Mouse (Mus musculus) C2C12 (cell line): Measurements from ENCODE around the gene Lmna. TPM values are rescaled to one million over a fixed set of nuclear protein-coding genes. Genes with fewer than 3 reads are reported as not detected.

Experiments used
- H3K27me3 ChIP-seq: one replicate; pipeline ENCODE4 v1.6.1; 2011; ENCODE audit not compliant: control insufficient read depth, insufficient read depth, insufficient read length
- H3K36me3 ChIP-seq: one replicate; pipeline ENCODE4 v1.6.1; 2011; ENCODE audit not compliant: control insufficient read depth, insufficient read depth
- H3K4me3 ChIP-seq: one replicate; pipeline ENCODE4 v1.5.1; 2011; ENCODE audit warnings: mild to moderate bottlenecking, control low read depth; ENCODE audit not compliant: poor library complexity, insufficient read depth, severe bottlenecking
- H3K79me2 ChIP-seq: one replicate; pipeline ENCODE4 v1.6.1; 2011; ENCODE audit not compliant: control insufficient read depth, insufficient read depth
- H3K79me3 ChIP-seq: one replicate; pipeline ENCODE4 v1.6.1; 2011; ENCODE audit warnings: low read depth, control low read depth
- H3ac ChIP-seq: one replicate; pipeline ENCODE3; 2011; ENCODE audit warnings: low read depth; ENCODE audit not compliant: control insufficient read depth, insufficient read length
- CEBPB ChIP-seq: IDR thresholded peaks from one replicate; pipeline ENCODE4 v1.6.1; 2011; ENCODE audit warnings: low read depth, mild to moderate bottlenecking, control low read depth, moderate library complexity
- CTCF ChIP-seq: IDR thresholded peaks from one replicate; pipeline ENCODE4 v1.5.1; 2011; ENCODE audit not compliant: control insufficient read depth, insufficient read depth, insufficient read length
- FOSL1 ChIP-seq: IDR thresholded peaks from one replicate; pipeline ENCODE4 v1.8.0; 2011; ENCODE audit warnings: mild to moderate bottlenecking, low read length; ENCODE audit not compliant: poor library complexity, insufficient read depth, severe bottlenecking
- MAX ChIP-seq: IDR thresholded peaks from one replicate; pipeline ENCODE4 v1.6.1; 2011; ENCODE audit warnings: mild to moderate bottlenecking, control low read depth
- MYOD1 ChIP-seq: IDR thresholded peaks from one replicate; pipeline ENCODE4 v1.6.1; 2011; ENCODE audit warnings: low read depth; ENCODE audit not compliant: control insufficient read depth, insufficient read length
- MYOG ChIP-seq: IDR thresholded peaks from one replicate; pipeline ENCODE4 v1.6.1; 2011; ENCODE audit not compliant: control insufficient read depth, insufficient read length; ENCODE audit errors: extremely low read depth
- USF1 ChIP-seq: IDR thresholded peaks from one replicate; pipeline ENCODE4 v1.6.1; 2011; ENCODE audit warnings: low read depth, mild to moderate bottlenecking, control low read depth, moderate library complexity
- polyA plus RNA-seq: library from polyadenylated mRNA; unstranded; fragments of >200 nt; fragmentation: generic; extraction: Trizol; gene quantifications from one replicate; pipeline ENCODE4 v1.2.1, GENCODE M21; 2012; ENCODE audit warnings: missing spikeins

Lmna gene
- polyA plus RNA-seq, 1 experiment, result 1,441 TPM

- TF ChIP-seq USF1 (no peak), FOSL1 (no peak), MYOG (no peak), MAX (no peak), CEBPB (no peak), MYOD1 (no peak), CTCF (no peak)
- Histone ChIP-seq H3K36me3 (peaks cover 12% of the 10 kb centered on the region), H3K4me3 (peak within 1 kb of the TSS; percentile 87), H3ac (peak within 1 kb of the TSS; percentile 96), H3K79me2 (peaks cover 93% of the 10 kb centered on the region), H3K27me3 (no peaks in the 10 kb centered on the region), H3K79me3 (peaks cover 41% of the 10 kb centered on the region)
Observed at GRCm38 (mm10) chr3:88532299-88532674, 22.5 kb upstream of the Lmna start, which contains the start of gene Mex3a. Gene Mex3a (plus strand): TSS chr3:88532395.

DNA sequence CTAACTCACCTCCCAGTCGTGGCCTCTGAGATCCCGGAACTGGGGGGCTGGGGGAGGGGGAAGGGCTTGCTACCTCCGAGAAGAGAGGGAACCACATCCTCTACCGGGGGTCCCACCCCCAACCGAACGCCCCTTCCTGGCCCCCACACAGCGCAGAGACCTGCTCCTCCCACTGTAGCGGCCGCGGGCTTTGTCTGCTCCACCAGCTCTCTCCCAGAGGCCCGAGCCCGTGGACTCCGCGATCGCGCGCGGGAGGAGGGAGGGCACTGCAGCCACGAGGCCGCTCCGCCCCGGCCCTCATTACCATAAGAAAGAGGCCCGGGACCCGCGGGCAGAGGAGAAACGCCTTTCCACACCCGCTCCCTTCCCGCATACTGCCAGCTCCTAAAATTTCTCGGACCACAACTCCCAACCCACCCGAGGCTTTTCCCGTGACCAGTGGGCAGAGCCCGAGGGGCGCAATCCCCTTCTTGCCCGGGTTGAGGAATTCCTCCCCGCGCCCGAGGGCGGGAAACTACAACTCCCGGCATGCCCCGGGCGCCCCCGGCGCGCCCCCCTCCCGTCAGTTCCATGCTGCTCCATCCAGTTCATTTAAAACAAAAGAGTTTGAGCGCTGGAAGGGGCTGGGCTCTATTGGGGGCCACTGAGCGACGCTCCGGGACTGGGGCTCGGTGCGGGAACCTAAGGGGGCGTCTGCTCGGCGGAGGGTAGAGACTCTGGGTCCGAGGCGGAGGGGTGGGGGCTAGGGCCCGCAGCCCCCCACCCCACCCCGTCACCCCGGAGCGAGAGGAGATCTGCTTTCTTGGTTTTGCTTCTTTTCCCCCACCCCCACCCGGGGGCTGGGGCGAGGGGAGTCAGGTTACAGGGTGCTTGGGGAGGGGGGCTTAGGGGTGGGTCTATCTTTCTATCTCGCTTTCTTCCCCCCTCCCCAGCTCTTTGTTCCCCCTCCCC is 21.9 kb upstream of the Lmna start:
- Histone ChIP-seq H3K79me2 (peaks cover 88% of the 10 kb centered on the region), H3ac (peak overlapping the region; percentile 96), H3K27me3 (no peaks in the 10 kb centered on the region), H3K4me3 (peak overlapping the region; percentile 87), H3K79me3 (peaks cover 41% of the 10 kb centered on the region), H3K36me3 (peaks cover 7% of the 10 kb centered on the region)
- TF ChIP-seq MYOD1 (no peak), USF1 (no peak), FOSL1 (no peak), CEBPB (no peak), CTCF (no peak), MAX (no peak), MYOG (no peak)

DNA sequence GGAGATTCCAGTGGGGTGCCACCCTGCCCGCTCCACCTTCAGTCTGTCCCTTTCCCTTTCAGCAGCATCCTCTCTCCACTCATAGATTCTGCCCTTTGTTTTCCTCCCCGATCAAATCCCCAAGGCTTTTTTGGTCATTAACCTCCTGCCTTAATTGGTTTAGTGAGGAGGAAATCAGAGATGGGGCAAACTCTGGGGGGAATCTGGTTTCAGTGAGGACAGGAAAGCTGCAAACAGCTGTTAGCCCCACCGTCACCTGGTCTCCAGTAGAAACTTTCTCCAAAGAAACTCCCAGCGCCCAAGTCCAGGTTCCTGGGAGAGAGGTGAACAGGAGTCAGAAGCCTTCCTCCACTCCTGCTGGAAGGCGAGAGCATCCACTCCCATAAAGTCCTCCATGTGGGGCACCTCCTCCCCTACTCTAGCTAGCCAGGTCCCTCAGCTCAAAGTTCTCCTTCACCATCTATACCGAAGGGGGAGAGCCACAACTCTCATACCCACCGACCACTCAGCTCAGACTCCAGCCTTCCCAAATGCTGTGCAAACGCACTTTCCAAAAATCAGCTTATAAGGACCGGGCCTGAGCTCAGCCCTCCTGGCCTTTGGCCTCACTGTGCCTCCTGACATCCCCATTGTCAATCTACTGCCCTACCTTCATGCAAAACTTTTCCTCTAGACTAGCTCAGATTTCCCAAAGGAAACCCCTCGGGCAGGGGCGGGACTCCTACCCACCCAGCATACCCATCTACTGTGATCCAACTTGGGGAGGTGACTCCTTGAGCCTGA is 20.5 kb upstream of the Lmna start:
- H3K27me3 ChIP-seq, result no peaks in the 10 kb centered on the region
- peak overlapping the region; percentile 48 for H3ac ChIP-seq
- TF ChIP-seq FOSL1 (no peak), USF1 (no peak), MYOG (no peak), CTCF (no peak)
- H3K79me2 ChIP-seq, result peaks cover 82% of the 10 kb centered on the region
- peaks cover 34% of the 10 kb centered on the region for H3K79me3 ChIP-seq
- H3K36me3 ChIP-seq, result no peaks in the 10 kb centered on the region
- H3K4me3 ChIP-seq, result peak overlapping the region; percentile 87

- no peak for TF ChIP-seq MYOG
- TF ChIP-seq MAX, result no peak
- TF ChIP-seq CTCF, result no peak
- TF ChIP-seq FOSL1, result no peak
- TF ChIP-seq USF1, result no peak
- no peak for TF ChIP-seq MYOD1
- no peak for TF ChIP-seq CEBPB
- peaks cover 77% of the 10 kb centered on the region for H3K79me2 ChIP-seq
- peaks cover 1% of the 10 kb centered on the region for H3K36me3 ChIP-seq
- H3ac ChIP-seq, result no peak overlapping the region
- H3K27me3 ChIP-seq, result no peaks in the 10 kb centered on the region
- H3K4me3 ChIP-seq, result no peak overlapping the region
- H3K79me3 ChIP-seq, result peaks cover 28% of the 10 kb centered on the region
Observed at GRCm38 (mm10) chr3:88529204-88530000, 19.6 kb upstream of the Lmna start.

DNA sequence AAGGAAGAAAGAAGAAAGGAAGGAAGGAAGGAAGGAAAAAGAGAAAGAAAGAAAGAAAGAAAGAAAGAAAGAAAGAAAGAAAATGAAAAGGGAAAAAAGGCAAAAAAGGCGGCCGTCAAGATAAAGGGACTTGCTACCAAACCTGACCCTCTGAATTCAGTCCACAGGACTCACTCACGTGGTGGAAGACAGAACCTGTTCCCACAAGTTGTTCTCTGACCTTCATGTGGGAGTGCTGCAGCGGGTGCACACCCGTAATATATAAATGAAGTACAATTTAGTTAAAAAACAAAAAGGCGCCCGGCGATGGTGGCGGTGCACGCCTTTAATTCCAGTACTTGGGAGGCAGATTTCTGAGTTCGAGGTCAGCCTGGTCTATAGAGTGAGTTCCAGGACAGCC is 18.9 kb upstream of the Lmna start:
- Histone ChIP-seq H3ac (no peak overlapping the region), H3K4me3 (no peak overlapping the region), H3K36me3 (peaks cover 6% of the 10 kb centered on the region), H3K79me2 (peaks cover 69% of the 10 kb centered on the region), H3K27me3 (no peaks in the 10 kb centered on the region), H3K79me3 (peaks cover 23% of the 10 kb centered on the region)
- TF ChIP-seq USF1, result no peak
- no peak for TF ChIP-seq CTCF
- TF ChIP-seq MYOD1, result no peak
